Mouse (Mus musculus) urinary bladder, postnatal 10 days (tissue): ENCODE measurements around the gene Gal3st1.
"Not testable (repeated sequence)": the region's sequence is repeated elsewhere in the genome, so short reads cannot be mapped to it uniquely, and the experiment has no call there.

ENCODE experiments used
- DNase-seq: peaks from one replicate; pipeline ENCODE4 v3.0.0; 2022; ENCODE audit warnings: low spot score

Gal3st1 gene

DNA sequence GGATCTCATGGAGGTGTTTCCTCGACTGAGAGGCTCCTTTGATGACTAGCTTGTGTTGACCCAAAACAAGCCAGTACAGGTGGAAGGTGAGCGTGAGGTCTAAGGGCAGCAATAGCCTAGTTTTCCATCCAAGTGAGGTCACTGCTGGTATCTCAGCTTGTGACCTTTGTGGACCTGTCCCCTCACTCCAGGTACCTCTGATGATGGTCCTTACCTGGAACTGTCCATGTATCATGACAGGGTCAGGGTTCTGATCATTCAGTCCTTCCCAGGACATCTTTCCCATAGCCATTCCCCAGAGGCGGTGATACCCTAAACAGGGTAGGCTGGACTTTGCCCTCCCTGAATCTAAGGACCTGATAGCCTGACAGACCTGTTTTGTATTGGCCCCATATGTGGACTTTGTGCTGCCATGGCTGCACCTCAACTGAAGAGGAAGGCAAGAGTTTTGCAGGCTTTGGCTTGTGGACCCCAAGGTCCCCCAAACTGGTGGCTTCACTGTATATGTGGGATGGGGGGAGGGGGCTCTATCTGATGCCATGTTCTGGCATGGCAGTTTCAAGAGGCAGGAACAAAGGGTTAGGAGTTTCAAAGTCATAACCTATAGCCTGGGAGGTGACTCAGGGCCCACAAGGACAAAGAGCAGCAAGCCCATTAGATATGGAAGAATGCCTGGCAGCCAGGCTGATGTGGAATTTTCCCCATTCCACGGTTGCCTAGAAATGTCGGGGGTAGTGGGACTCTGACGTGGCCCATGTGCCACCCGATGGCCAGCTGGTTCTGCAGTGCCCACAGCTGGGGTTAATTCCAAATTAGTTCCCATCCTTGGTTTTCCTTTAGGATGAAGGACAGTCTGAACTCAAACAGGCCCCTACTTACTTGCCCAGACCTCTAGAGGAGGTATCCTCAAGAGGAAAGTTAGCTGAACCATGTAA lies 894 bp upstream of the Gal3st1 start:
- no peak for DNase-seq

DNA sequence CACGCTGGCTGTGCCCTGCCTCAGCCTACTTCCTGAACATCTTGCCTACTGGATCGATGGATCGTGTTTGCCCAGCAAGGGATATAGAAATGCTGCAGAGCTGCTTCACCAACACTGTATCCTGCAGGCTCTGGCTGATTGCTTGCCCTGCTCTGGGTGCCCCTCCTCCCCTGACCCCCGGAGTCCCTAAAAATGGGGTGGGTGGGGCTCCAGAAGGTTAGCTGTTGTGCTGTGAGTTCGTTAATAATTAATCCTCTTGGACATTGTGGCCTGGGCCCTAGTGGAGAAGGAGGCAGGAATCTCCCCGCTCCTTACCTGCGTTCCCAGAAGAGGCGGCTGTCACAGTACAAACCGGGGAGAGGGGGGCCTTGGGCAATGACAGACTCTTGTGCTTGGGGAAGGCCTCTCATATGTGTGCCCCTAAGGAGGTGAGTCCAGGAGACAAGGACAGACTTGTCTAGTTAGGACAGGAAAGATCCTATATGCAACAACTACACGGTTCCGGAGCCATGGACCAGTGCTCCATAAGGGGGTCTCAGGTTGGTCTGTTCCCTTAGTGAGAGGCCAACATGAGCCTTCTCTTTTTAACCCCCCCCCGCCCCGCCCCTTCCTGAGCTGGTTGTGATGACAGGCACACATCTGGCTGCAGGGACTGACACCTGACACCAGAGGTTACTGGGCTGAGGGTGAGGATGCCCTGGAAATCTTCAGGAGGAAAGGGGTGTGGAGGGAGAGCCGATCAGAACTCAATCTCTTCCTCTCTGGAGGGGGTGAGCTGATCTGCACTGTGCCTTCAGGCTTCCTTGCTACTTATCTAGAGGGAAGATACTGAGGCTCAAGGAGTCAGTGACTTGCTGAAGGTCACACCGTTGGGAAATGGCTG lies 668 bp downstream of the Gal3st1 start:
- no peak for DNase-seq

DNA sequence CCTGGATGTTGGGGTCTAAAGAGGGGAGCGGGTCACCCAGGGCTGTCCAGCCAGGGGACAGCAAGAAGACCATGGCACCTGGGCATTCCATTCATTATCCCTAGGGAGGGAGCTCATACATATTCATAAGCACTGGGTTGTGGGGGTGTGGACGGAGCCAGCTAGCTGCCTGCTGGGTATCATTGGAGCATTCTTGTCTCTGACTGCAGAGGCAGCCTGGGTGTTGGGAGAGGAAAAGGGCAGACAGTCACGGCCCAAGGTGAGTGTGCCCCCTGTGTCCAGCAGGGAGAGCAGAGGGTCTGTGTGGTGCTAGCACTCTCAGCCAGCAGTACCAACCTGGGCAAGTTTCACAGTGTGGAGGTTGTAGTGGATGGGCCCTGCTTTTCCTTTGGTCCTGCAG lies 6.3 kb downstream of the Gal3st1 start:
- DNase-seq, result no peak

GRCm38 (mm10) chr11:3993132-3993531 lies 9.7 kb downstream of the Gal3st1 start:
- DNase-seq, result no peak

DNA sequence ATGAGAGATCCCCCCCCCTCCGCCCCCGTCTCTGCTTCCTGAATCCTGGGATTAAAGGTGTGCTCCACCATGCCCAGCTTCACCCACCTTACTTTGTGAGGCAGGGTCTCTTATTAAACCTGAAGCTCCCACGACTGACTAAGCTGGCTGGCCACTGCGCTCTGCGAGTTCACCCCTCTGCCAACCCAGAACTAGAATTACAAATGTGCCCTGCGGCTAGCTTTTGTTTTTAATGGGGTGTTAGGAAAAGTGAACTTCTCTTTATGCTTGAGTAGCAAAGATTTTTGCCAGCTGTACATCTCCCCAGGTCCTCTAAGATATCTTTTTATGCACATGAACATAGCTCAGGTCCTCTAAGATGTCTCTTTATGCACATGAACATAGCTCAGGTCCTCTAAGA lies 10.5 kb downstream of the Gal3st1 start:
- DNase-seq, result no peak

- DNase-seq, result no peak
Observed at GRCm38 (mm10) chr11:3995511-3995910, 12.1 kb downstream of the Gal3st1 start.

- DNase-seq, result no peak
Observed at GRCm38 (mm10) chr11:3996840-3997239, 13.4 kb downstream of the Gal3st1 start.

DNA sequence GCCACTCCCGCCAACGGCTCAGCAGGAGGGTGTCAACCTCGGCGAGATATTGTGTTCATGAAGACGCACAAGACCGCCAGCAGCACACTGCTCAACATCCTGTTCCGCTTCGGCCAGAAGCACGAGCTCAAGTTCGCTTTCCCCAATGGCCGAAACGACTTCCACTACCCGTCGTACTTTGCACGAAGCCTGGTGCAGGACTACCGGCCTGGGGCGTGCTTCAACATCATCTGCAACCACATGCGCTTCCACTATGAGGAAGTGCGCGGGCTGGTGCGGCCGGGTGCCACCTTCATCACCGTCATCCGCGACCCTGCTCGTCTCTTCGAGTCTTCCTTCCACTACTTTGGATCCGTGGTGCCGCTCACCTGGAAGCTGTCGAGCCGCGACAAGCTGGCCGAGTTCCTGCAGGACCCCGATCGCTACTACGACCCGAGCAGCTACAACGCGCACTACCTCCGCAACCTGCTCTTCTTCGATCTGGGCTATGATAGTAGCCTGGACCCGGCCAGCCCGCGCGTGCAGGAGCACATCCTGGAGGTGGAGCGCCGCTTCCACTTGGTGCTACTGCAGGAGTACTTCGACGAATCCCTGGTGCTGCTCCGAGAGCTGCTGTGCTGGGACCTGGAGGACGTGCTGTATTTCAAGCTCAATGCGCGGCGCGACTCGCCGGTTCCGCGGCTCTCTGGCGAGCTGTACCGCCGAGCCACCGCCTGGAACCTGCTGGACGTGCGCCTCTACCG lies 14.7 kb downstream of the Gal3st1 start:
- no peak for DNase-seq

- DNase-seq, result no peak
Observed at GRCm38 (mm10) chr11:3999547-3999946, 16.1 kb downstream of the Gal3st1 start.

DNA sequence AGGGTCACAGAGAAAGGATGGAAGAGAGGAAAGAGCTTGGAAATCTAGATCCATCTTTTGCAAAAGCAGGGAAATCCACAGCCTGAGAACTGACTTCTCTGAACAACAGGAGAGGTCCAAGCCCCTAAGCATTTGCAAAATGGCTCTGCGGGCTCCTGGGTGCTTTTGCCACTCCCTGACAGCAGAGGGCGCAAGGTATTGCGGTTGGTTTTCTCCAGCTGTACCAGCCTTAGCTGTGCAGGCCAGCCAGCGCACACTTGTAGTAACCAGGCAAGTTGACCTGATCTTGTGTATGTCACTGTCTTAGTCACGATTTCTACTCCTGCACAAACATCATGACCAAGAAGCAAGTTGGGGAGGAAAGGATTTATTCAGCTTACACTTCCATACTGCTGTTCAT lies 18.2 kb downstream of the Gal3st1 start:
- DNase-seq, result no peak

DNA sequence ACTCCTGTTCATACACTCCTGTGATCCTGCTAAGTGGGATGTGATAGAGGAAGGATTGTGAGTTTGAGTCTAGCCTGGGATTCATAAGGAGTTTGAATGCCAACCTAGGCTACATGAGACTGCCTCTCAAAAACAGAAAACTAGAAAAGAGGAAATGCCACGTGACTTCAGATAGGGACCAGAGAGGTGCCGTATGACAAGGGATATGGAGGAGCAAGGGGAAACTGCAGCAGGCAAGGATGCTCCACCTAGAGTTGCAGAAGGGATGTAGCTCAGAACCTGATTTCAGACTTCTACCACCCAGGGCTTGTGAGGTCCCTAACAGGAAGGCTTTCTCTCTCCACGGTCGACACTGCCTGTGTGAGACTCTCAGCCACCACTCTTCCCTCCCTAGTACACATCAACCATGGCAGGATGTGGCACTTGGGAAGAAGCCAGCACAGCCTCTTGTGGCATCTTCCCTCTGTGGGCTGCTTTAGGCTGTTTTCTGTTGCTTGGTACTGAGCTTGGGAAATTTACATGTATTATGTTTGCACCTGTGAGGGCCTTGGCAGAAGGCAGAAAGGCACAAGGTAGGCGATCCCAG lies 21.9 kb downstream of the Gal3st1 start:
- no peak for DNase-seq

DNA sequence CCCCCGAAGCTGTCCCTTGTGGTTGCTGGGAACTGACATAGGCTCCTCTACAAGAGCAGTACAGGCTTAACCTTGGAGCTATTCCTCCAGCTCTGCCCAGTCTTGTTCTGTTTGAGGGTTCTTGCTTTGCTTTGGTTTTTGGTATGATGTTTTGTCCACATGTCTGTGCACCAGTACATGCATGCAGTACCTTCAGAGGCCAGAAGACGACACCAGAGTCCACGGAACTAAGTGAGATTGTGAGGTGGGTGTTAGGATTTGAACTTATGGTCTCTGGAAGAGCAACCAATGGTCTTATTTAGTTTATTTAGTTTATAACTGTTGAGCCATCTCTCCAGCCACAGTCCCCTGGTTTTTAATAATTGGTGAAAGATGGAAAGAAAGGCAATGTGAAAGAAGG lies 23.0 kb downstream of the Gal3st1 start:
- no peak for DNase-seq

DNA sequence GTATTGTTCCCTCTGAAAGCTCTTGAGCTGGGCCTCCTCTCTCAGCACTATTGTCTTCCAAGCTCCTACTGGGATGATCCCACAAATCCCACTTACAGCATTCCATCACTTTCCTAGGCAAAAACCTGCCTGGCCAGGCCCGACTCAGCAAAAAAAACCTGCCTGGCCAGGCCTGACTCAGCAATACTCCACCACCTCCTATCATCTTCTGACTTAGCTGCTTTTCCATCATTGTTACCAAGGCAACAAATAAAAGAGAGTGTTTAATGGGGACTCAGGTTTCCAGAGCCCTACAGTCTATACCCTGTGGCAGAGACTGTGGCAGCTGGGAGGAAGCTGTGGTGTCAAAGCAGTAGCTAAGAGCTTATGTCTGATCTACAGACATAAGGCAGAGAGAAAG lies 29.2 kb downstream of the Gal3st1 start:
- DNase-seq, result no peak

GRCm38 (mm10) chr11:4015796-4016195 lies 32.4 kb downstream of the Gal3st1 start:
- DNase-seq, result not testable (repeated sequence)

DNA sequence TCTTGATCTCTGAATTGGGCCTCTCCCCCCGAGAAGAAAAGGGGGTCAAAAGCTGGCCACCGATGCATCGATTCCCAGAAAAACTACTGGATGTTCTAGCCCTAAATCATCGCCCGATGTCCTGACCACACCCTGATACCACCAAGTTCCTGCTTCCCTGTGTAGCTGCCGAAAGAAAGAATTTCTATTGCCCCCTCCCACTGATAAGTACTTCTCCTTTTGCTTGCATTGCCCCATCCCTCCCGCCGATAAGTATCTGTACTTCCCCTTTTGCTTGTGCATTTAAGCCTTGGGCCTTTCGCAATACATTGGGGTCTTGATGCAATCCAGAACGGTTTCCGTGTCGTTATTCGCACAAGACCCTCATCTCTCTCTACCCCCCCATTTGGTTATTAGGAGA lies 38.7 kb downstream of the Gal3st1 start:
- not testable (repeated sequence) for DNase-seq

GRCm38 (mm10) chr11:4023321-4023720 lies 39.9 kb downstream of the Gal3st1 start:
- no peak for DNase-seq

DNA sequence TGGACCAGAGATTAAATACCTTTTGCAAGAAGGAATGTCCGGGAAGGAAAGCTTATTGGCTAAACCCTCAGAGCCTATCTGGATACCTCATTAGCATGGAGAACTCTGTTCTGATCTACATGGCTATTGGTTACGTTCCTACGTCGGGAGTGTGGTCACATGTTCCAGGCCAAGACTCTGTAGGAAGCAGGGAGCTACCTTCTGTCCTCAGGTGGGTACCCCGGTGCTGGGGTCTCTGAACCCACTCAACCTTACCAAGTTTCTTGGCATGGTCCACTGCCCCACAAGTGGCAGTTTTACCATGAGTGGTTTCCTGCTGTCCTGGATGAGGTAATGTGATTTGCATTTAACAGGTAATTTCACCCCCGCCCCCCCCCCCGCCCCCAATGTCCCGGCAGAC lies 43.6 kb downstream of the Gal3st1 start:
- no peak for DNase-seq

DNA sequence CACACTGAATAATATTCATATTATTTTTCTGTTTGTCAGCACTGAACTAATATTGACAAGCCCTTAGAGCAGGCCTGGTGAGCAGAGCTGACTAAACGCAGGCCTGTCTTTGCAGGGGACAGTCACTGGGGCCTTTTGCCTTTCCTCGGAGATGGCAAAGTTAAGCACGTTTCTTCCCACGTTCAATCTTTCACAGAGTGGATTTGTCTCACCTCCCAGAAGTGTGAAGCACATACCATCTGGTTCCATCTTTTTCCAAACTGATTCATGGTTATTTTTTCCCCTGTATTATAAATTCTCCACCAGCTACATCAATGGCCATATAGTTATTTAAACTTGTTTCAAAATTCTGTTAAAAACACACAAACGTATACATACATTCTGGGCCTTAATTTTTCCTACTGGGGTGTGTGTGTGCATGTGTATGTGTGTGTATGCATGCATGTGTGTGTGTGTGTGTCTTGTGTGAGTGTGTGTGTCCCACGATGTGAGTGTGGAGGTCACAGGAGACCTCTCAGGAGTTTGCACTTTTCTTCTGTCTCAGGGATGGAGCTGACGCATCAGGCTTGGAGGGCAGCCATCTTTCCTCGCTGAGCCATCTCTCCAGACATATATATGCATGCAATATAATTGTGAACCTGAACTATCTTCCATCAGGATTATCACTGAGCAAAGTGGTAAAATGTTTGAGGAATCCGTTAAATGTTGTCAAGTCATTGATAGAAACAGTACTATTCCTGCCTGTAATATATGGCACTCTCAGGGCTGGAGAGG lies 44.3 kb downstream of the Gal3st1 start:
- DNase-seq, result no peak

GRCm38 (mm10) chr11:4029343-4029742 lies 45.9 kb downstream of the Gal3st1 start:
- no peak for DNase-seq

DNA sequence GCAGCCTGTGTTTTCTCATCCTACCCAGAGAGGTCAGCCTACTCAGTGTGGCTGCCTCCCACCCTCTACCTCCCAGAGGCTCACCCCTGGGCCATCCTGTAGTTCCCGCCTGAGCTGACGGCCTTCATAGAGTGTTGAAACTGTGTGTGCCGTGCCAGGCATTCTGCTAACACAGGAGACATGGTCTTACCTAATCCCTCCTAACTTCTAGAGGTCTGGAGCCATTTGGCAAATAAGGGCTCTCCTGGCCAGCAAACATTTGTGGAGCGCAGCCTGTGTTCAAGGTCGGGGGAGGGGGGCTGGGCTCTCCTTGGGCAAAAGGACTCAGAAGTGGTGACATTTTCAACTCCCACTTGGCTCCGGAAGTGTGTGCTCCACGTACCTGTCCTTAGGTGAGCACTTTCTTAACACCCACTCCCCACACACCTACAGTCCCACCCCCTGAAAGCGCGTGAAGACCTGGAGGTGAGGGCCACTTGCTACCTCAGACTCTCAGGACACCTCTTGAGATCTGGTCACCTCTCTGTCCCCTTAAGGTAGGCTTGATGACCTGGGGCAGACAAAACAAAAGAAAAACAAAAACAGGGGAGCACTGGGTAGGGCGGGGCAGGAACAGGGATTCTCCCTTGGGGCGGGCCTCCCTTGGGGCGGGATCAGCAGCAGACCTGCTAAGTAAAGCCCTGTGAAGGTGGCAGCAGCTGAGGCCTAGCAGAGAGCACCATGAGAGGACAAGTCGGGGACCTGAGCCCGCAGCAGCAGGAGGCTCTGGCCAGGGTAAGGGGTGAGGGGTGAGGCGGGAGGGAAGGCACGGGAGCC lies 47.9 kb downstream of the Gal3st1 start, which contains the start of gene Sec14l4:
Gene Sec14l4, plus strand, starts transcription at position 337 of the 816 bp plus-strand sequence.
- no peak for DNase-seq
